Mouse (Mus musculus) CD4-positive, CD25-positive, alpha-beta regulatory T cell, adult 4 months (primary cell): ENCODE data around the gene Ptges. TPM values are rescaled to one million over a fixed set of nuclear protein-coding genes. Genes with fewer than 3 reads are reported as not detected.

Source experiments
- ATAC-seq: one replicate; pipeline ENCODE4 v1.8.0; 2017
- polyA plus RNA-seq, 2 experiments: library from polyadenylated mRNA; unstranded; fragments of 100-300 nt; shearing (Covaris generic); gene quantifications; one replicate each; pipeline ENCODE4 v1.2.1; 2017

The Ptges gene
- polyA plus RNA-seq, 2 experiments from 2014 or later = not detected

- no peak for ATAC-seq
These were observed 32.4 kb downstream of the Ptges start for GRCm38 (mm10) chr2:30897291-30897690.

GRCm38 (mm10) chr2:30893946-30894345 lies 35.7 kb downstream of the Ptges start:
- no peak for ATAC-seq

GRCm38 (mm10) chr2:30893399-30893798 lies 36.3 kb downstream of the Ptges start:
- ATAC-seq = no peak

GRCm38 (mm10) chr2:30891002-30891401 lies 38.7 kb downstream of the Ptges start:
- no peak for ATAC-seq

- ATAC-seq = no peak
These were observed 44.1 kb downstream of the Ptges start for GRCm38 (mm10) chr2:30885453-30886163.

GRCm38 (mm10) chr2:30884852-30885373 lies 44.8 kb downstream of the Ptges start:
- no peak for ATAC-seq

- ATAC-seq = no peak
These were observed 48.4 kb downstream of the Ptges start for GRCm38 (mm10) chr2:30881215-30881614.

GRCm38 (mm10) chr2:30879481-30879880 lies 50.2 kb downstream of the Ptges start:
- ATAC-seq = no peak

GRCm38 (mm10) chr2:30875621-30876432 lies 53.8 kb downstream of the Ptges start:
- ATAC-seq = no peak

GRCm38 (mm10) chr2:30875096-30875495 lies 54.6 kb downstream of the Ptges start:
- no peak for ATAC-seq

GRCm38 (mm10) chr2:30874445-30874844 lies 55.2 kb downstream of the Ptges start:
- no peak for ATAC-seq

GRCm38 (mm10) chr2:30872669-30873068 lies 57.0 kb downstream of the Ptges start:
- ATAC-seq = no peak

GRCm38 (mm10) chr2:30870863-30871262 lies 58.8 kb downstream of the Ptges start:
- no peak for ATAC-seq

- ATAC-seq = no peak
These were observed 64.2 kb downstream of the Ptges start for GRCm38 (mm10) chr2:30865426-30865825.

- ATAC-seq = no peak
These were observed 64.7 kb downstream of the Ptges start for GRCm38 (mm10) chr2:30864968-30865381.

GRCm38 (mm10) chr2:30863574-30863973 lies 66.1 kb downstream of the Ptges start:
- no peak for ATAC-seq

GRCm38 (mm10) chr2:30862081-30862480 lies 67.6 kb downstream of the Ptges start:
- no peak for ATAC-seq

GRCm38 (mm10) chr2:30859782-30860181 lies 69.9 kb downstream of the Ptges start:
- no peak for ATAC-seq

GRCm38 (mm10) chr2:30857076-30857475 lies 72.6 kb downstream of the Ptges start:
- ATAC-seq = no peak

- no peak for ATAC-seq
These were observed 76.8 kb downstream of the Ptges start for GRCm38 (mm10) chr2:30852771-30853313.

- no peak for ATAC-seq
These were observed 79.1 kb downstream of the Ptges start for GRCm38 (mm10) chr2:30850581-30850980.

GRCm38 (mm10) chr2:30848184-30848583 lies 81.5 kb downstream of the Ptges start:
- ATAC-seq = no peak

GRCm38 (mm10) chr2:30846723-30847122 lies 82.9 kb downstream of the Ptges start:
- ATAC-seq = no peak
